Mouse (Mus musculus) frontal cortex, adult (tissue): ENCODE measurements around the gene Coq10a.
A peak's percentile ranks its signal among the peaks of the same experiment; 100 is the strongest.

Experiments
- ATAC-seq: cut with Nextera tagmentation; 2 replicates; pipeline ENCODE4 v1.9.2; 2017; ENCODE audit warnings: mild to moderate bottlenecking, moderate library complexity, mixed read lengths; ENCODE audit not compliant: low TSS enrichment

Coq10a gene

GRCm38 (mm10) chr10:128385902-128386301 lies 17.1 kb upstream of the Coq10a start:
- ATAC-seq = no peak

DNA sequence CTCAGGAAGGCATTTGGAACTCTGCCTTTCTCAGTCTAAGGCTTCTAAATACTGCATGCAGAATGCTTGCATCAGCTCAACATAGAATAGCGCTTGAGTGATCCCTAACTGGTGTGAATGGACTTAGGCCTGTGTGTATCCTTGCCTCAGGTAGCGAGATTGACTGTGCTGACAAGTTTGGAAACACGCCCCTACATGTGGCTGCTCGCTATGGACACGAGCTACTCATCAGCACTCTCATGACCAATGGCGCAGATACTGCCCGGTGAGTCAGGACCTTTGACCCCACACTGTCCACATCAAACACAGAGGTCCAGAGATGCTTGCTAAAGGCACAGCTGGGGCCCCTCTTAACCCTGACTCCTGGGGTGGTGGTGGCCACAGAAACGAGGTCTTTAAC lies 13.7 kb upstream of the Coq10a start:
- no peak for ATAC-seq

- ATAC-seq = no peak
Measured at GRCm38 (mm10) chr10:128380565-128380964, 11.8 kb upstream of the Coq10a start.

DNA sequence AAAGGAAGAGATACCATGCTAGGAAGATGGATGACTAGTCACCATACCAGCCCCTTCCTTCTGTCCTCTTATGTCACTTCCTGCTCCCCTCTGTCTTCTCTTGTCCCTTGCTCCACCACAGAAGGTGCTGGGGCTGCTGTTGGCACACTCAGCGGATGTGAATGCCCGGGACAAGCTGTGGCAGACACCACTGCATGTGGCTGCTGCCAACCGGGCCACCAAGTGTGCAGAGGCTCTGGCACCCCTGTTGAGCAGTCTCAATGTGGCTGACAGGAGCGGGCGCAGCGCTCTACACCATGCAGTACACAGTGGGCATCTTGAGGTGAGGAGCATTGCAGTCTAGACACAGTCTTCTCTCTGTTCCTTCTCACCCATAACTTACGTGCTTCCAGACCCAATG lies 10.5 kb upstream of the Coq10a start:
- ATAC-seq = no peak

DNA sequence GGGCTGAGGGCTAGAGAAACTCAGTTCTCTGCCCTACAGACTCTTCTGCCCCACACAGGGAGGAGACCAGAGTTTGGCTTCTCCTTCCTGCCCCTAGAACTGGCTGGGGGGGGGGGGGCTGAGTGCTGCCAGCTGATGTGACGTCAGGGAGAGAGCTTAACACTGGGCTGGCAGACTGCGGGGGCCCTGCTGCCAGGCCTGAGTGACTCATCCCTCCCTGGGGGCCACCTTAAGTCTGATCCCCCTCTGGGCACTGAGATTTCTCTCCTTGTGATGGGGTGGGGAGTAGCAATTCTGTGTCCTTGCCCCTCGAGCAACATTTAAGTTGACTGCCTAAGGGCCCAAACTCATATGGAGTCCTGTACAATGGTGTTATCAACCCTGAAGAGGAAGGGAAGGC lies 9.7 kb upstream of the Coq10a start:
- peak; percentile 20; the same call in 1 of the 2 replicates for ATAC-seq

- ATAC-seq = peak; percentile 45
Measured at GRCm38 (mm10) chr10:128377940-128378448, 9.2 kb upstream of the Coq10a start.

- peak; percentile 39 for ATAC-seq
Measured at GRCm38 (mm10) chr10:128377222-128377939, 8.6 kb upstream of the Coq10a start.

DNA sequence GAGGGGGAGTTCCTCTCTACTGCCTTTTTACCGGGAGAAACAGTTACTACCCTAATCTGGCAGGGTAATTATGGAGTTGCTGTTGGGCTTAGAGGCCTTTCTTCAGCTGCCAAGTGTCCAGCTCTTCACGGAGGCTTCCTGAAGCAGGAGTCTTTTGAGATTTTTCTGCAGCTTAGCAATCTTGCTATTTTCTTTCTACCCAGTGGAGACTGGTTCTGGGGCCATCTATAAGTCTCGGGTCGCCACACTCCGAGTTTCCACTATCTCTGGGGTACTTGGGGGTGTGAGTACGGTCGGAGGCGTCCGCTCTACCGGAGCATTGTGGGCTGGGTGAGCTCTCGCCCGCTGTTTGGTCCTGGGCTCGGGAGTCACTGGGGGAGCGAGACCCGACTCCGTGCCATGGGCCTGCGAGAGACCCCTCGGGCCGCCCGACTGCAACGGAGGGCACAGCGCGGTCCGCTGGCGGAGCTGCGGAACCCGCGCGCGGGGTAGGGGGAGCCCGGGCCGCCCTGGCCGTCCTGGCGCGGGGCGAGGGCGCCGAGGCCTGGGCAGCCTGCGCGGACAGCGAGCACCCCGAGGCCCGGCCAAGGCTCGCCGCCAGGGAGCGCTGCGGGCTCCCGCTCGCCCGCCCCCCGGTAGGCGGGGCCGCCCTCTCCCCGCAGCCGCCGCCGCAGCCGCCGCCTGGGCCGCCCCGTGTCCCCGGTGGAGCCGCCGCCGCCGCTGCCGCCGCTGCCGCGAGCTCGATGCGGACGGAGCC lies 7.8 kb upstream of the Coq10a start, which contains the start of gene Ankrd52:
TSS of gene Ankrd52 (plus strand) at position 661 of the 757 bp plus-strand sequence.
- ATAC-seq = peak; percentile 75

GRCm38 (mm10) chr10:128376099-128376454 lies 7.3 kb upstream of the Coq10a start:
- no peak for ATAC-seq

- ATAC-seq = no peak
Measured at GRCm38 (mm10) chr10:128374393-128374792, 5.6 kb upstream of the Coq10a start.

DNA sequence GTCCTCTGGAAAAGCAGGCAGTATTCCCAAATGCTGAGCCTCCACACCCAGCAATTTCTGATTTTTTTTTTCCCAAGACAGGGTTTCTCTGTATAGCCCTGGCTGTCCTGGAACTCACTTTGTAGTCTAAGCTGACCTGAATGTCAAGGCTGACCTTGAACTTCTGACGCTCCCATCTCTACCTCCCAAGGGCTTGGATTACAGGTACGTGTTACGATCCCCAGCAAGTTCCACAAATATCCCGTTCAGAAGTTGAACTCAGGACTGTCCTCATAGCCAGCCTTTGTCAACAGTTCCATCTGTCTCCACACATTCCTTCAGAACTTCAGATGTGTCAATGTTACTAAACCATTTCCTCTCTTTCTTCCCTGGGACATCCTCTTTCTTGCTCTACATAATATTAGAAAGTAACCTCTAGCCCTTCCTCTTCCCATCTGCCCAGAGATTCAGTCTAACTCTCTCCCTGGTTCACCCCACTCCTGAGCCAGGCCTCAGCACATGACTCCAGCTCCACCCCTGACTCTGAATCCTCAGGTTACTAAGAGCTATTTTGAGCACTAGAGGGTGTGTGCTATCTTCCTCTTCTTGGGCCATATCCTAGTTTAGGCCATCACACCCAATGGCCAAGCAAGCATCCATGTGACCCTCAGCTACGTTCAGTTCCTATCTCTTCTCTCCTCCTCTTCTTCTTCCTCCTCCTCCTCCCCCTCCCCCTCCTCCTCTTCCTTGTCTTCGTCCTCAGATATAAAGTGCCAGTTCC lies 4.4 kb upstream of the Coq10a start:
- no peak for ATAC-seq

- no peak for ATAC-seq
Measured at GRCm38 (mm10) chr10:128372142-128372541, 3.3 kb upstream of the Coq10a start.

DNA sequence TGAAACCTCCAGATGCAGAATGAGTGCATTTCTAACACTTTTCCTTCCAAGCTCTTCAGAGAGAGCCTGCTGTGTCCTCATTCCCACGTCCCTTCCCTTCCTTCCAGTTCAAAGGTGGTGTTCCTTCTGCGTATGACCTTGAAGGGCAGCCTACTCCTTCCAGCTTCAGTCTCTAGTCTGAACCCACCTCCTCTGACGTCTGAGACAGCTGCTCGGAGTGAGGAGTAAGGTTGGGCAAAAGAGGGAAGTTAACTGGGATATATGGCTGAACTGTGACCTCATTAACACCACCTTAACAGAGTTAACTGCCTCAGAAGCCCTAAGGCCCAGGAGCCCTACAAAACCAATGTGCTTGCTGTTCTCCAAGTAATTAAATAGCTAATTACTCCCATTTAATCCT lies 1.8 kb upstream of the Coq10a start:
- no peak for ATAC-seq

DNA sequence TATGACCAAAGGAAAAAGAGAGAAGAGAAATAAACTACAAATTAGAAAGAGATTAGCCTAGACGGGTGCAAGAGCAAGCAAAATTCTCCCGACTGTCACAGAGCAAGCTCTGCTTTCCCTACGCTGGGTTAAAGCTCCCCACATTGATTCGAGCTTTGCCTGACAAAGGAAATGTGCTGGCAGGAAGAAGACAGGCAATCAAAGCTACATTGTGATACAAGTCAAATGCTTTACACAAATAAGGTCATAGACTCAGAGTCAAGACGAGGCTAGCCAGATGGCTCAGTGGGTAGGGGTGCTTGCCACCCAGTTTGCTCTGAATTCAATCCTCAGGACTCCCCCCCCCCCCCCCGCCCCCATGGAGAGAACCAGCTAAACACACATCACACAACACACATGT lies 1.2 kb upstream of the Coq10a start:
- no peak for ATAC-seq

DNA sequence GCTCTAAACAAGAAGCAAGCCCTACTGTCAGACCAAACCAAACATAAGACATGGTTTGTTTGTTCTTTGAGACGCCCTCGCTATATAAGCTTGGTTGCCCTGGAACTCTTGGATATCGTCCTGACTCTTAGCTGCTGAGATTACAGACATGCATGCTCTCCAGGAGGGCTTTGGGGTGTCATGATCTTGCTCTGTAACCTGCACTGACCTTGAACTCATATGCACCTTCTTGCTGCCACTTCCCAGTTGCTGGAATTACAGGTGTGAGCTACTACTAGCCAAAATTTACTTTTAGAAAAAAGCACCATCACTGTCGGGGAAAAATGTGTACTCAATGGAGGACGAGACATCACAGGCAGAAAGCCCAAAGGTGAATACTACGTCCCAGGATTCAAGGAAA lies 802 bp upstream of the Coq10a start:
- ATAC-seq = no peak

DNA sequence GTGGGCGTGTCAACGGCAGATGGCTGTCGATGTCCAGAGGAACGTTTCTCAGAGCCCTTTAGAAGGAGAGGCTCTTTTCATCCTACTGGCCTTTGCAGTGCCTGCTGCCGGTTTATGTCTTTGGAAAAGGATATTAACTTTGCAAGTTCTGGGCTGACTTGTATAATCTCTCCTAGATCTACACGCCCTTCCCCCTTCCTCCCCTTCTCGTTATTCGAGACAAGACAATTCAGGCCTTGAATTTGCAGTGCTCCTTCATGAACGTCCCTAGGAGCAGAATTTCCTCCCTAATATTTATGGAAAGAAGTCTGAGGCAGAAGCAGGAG lies 384 bp upstream of the Coq10a start:
- ATAC-seq = no peak; the same call in 1 of the 2 replicates

DNA sequence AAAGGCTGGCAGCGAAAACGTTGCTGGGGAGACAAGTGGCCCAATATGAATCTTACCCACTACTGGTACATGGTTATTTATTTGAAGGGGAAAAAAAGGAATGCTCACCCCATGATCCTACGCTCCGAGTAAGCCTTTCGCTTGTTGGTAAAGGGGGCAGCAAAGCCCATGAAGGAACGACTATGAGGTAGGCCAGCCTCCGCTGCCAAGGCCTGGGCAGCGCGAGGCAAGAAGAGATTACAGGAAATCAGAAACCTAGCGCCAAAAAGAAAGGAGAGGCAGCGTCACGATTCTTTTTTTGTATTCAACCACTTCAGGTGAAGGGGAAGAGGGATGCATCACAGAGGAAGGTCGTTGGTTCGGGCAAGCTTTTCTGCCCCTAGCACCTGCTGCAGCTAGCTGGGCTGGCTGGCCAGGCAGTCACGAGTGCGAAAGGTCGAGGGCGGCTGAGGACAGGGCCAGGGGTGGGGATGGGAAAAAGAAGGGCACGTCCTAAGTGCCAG lies 847 bp downstream of the Coq10a start:
- ATAC-seq = no peak

DNA sequence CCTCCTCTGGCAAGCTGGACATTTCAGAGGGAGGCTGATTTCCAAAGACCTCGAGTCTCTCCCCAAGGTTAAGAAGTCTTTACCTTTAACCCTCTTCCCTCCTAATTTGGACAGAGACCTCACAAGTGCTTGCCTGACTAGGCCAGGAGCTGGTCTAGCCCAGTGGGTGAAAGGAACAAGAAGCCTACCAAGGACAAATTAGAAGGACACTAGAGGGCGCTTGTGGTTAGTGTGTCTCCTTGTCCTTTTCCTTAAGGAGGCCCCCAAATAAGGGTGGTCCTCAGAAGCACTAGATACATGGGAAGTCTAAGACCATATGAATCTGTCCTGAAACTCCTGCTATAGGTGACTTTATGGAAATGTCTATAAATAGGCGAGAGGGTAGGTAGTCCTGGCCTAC lies 6.2 kb downstream of the Coq10a start:
- ATAC-seq = 0 out of 2 replicates have a peak, but pooled peaks have one; percentile 42

GRCm38 (mm10) chr10:128361836-128362235 lies 7.0 kb downstream of the Coq10a start:
- no peak for ATAC-seq

GRCm38 (mm10) chr10:128359226-128359625 lies 9.6 kb downstream of the Coq10a start:
- no peak for ATAC-seq

GRCm38 (mm10) chr10:128358796-128359195 lies 10.0 kb downstream of the Coq10a start:
- ATAC-seq = peak; percentile 58

- no peak for ATAC-seq
Measured at GRCm38 (mm10) chr10:128347541-128347940, 21.3 kb downstream of the Coq10a start.
